Mouse (Mus musculus) gastrocnemius, adult 2 months (tissue): ENCODE measurements around the gene Plekha4. TPM values are rescaled to one million over a fixed set of nuclear protein-coding genes. Genes with fewer than 3 reads are reported as not detected.

Experiments used
- DNase-seq: peaks from one replicate; pipeline ENCODE4 v3.0.0; 2022
- H3K27ac ChIP-seq: fragments of 200-600 bp; 2 replicates; pipeline ENCODE4 v1.8.1; 2022; ENCODE audit warnings: mild to moderate bottlenecking
- H3K4me3 ChIP-seq: fragments of 200-600 bp; 2 replicates; pipeline ENCODE4 v1.8.1; 2022; ENCODE audit warnings: mild to moderate bottlenecking, moderate library complexity
- CTCF ChIP-seq: fragments of 200-600 bp; IDR thresholded peaks from 2 replicates; pipeline ENCODE4 v1.8.1; 2022; ENCODE audit warnings: antibody characterized with exemption, mild to moderate bottlenecking, moderate library complexity
- intact Hi-C: fragments of 180-260 bp; cut with DNase I; formaldehyde crosslinking; loops from one replicate; pipeline ENCODE4 v1.15.1; 2025
- total RNA-seq, 2 experiments: library from RNA; stranded (reverse); gene quantifications; 2 replicates each; pipeline ENCODE4 v1.2.3; 2021

Plekha4 gene
- total RNA-seq, 2 experiments from 2014 or later, result 3.4 to 3.5 TPM

GRCm38 (mm10) chr7:45595176-45595575, 69.0 kb downstream of the Plekha4 start:
- Histone ChIP-seq H3K4me3 (no peak overlapping the region), H3K27ac (no peak overlapping the region)
- DNase-seq, result no peak
- intact Hi-C loops, result loop anchor here (5.0 kb wide), 1 partner anchor 37 kb away; no protein-coding TSS in a partner anchor
- TF ChIP-seq CTCF, result no peak

GRCm38 (mm10) chr7:45596107-45596506, 70.0 kb downstream of the Plekha4 start:
- intact Hi-C loops, result loop anchor here (2.0 to 5.0 kb wide), 3 partner anchors 15 to 91 kb away; no protein-coding TSS in a partner anchor
- no peak for DNase-seq
- TF ChIP-seq CTCF, result no peak

GRCm38 (mm10) chr7:45597013-45597412, 70.9 kb downstream of the Plekha4 start:
- no peak for DNase-seq
- intact Hi-C loops, result loop anchor here (2.0 to 5.0 kb wide), 3 partner anchors 14 to 90 kb away; no protein-coding TSS in a partner anchor
- TF ChIP-seq CTCF, result no peak
- Histone ChIP-seq H3K4me3 (no peak overlapping the region), H3K27ac (no peak overlapping the region)

More at GRCm38 (mm10) chr7:45596107-45596506, 70.0 kb downstream of the Plekha4 start:
- H3K27ac ChIP-seq, result no peak overlapping the region
- H3K4me3 ChIP-seq, result no peak overlapping the region

GRCm38 (mm10) chr7:45597527-45597926, 71.4 kb downstream of the Plekha4 start:
- no peak overlapping the region for H3K4me3 ChIP-seq
- DNase-seq, result no peak
- TF ChIP-seq CTCF, result no peak

GRCm38 (mm10) chr7:45598960-45599879, 73.1 kb downstream of the Plekha4 start:
- TF ChIP-seq CTCF, result no peak
- intact Hi-C loops, result loop anchor here (5.0 kb wide), 1 partner anchor 33 kb away; no protein-coding TSS in a partner anchor
- DNase-seq, result no peak
- no peak overlapping the region for H3K4me3 ChIP-seq
- H3K27ac ChIP-seq, result no peak overlapping the region

More at GRCm38 (mm10) chr7:45597527-45597926, 71.4 kb downstream of the Plekha4 start:
- H3K27ac ChIP-seq, result no peak overlapping the region
- intact Hi-C loops, result loop anchor here (2.0 to 5.0 kb wide), 3 partner anchors 13 to 89 kb away; no protein-coding TSS in a partner anchor

Other genes starting within 250 kb of the Plekha4 start
- not detected for gene Slc6a21, start 248.8 kb upstream of the Plekha4 start, total RNA-seq
- gene Trpm4, start 192.6 kb upstream of the Plekha4 start, total RNA-seq, result 10 to 100 TPM; 33.9 to 34.7 TPM
- 1,000 to 10,000 TPM in 1 of 2 experiments, 100 to 1,000 TPM in 1; 818 to 1,018 TPM for gene Hrc, start 191.0 kb upstream of the Plekha4 start, total RNA-seq
- gene Ppfia3, start 159.3 kb upstream of the Plekha4 start, total RNA-seq, result under 1 TPM; 0.08 to 0.10 TPM
- gene Lin7b, start 155.7 kb upstream of the Plekha4 start, total RNA-seq, result not detected
- gene Snrnp70, start 130.6 kb upstream of the Plekha4 start, total RNA-seq, result 10 to 100 TPM; 87.9 to 90.7 TPM
- gene Kcna7, start 120.7 kb upstream of the Plekha4 start, total RNA-seq, result 10 to 100 TPM; 68.4 to 95.8 TPM
- gene Ntf5, start 112.6 kb upstream of the Plekha4 start, total RNA-seq, result 1 to 10 TPM; 3.6 to 4.9 TPM
- gene Lhb, start 105.5 kb upstream of the Plekha4 start, total RNA-seq, result under 1 TPM; 0.51 to 0.73 TPM
- gene Gys1, start 91.5 kb upstream of the Plekha4 start, total RNA-seq, result 100 to 1,000 TPM; 279 to 365 TPM
- 10 to 100 TPM; 18.2 to 28.1 TPM for gene Ruvbl2, start 88.2 kb upstream of the Plekha4 start, total RNA-seq
- gene Ftl1, start 66.4 kb upstream of the Plekha4 start, total RNA-seq, result 100 to 1,000 TPM; 122 to 149 TPM
- gene Bax, start 59.4 kb upstream of the Plekha4 start, total RNA-seq, result 10 to 100 TPM; 17.6 to 18.4 TPM
- under 1 TPM in 1 of 2 experiments, not detected in 1; 0.39 TPM for gene Tulp2, start 44.5 kb upstream of the Plekha4 start, total RNA-seq
- gene Gm45808, start 39.5 kb upstream of the Plekha4 start, total RNA-seq, result 1 to 10 TPM; 5.5 to 8.4 TPM
- gene Dhdh, start 37.5 kb upstream of the Plekha4 start, total RNA-seq, result 10 to 100 TPM; 13.1 to 22.9 TPM
- gene Nucb1, start 15.9 kb upstream of the Plekha4 start, total RNA-seq, result 10 to 100 TPM; 55.1 to 61.8 TPM
- 10 to 100 TPM; 28.3 to 28.5 TPM for gene Ppp1r15a, start 62 bp upstream of the Plekha4 start, total RNA-seq
- gene Hsd17b14, start 28.6 kb downstream of the Plekha4 start, total RNA-seq, result 1 to 10 TPM; 1.0 to 1.3 TPM
- 100 to 1,000 TPM in 1 of 2 experiments, 10 to 100 TPM in 1; 91.4 to 106 TPM for gene Bcat2, start 43.8 kb downstream of the Plekha4 start, total RNA-seq
- gene Fgf21, start 89.2 kb downstream of the Plekha4 start, total RNA-seq, result not detected
- not detected for gene Fut1, start 91.0 kb downstream of the Plekha4 start, total RNA-seq
- gene Izumo1, start 95.5 kb downstream of the Plekha4 start, total RNA-seq, result under 1 TPM in 1 of 2 experiments, not detected in 1; 0.20 TPM
- 1 to 10 TPM; 5.7 to 8.0 TPM for gene Rasip1, start 101.2 kb downstream of the Plekha4 start, total RNA-seq
- gene Mamstr, start 113.6 kb downstream of the Plekha4 start, total RNA-seq, result 10 to 100 TPM; 18.7 to 44.9 TPM
- gene Fut2, start 140.1 kb downstream of the Plekha4 start, total RNA-seq, result under 1 TPM; 0.14 to 0.28 TPM
- under 1 TPM; 0.20 to 0.50 TPM for gene Ntn5, start 157.7 kb downstream of the Plekha4 start, total RNA-seq
- gene Sec1, start 168.1 kb downstream of the Plekha4 start, total RNA-seq, result under 1 TPM in 1 of 2 experiments, not detected in 1; 0.25 TPM
- 10 to 100 TPM in 1 of 2 experiments, 1 to 10 TPM in 1; 7.7 to 16.4 TPM for gene Car11, start 173.5 kb downstream of the Plekha4 start, total RNA-seq
- gene Dbp, start 178.8 kb downstream of the Plekha4 start, total RNA-seq, result 100 to 1,000 TPM in 1 of 2 experiments, 1 to 10 TPM in 1; 8.8 to 105 TPM
- gene Rpl18, start 189.1 kb downstream of the Plekha4 start, total RNA-seq, result 100 to 1,000 TPM; 451 to 508 TPM
- gene Sphk2, start 191.7 kb downstream of the Plekha4 start, total RNA-seq, result 10 to 100 TPM; 14.4 to 15.8 TPM
- gene Fam83e, start 194.9 kb downstream of the Plekha4 start, total RNA-seq, result under 1 TPM; 0.08 to 0.31 TPM
- gene Spaca4, start 199.5 kb downstream of the Plekha4 start, total RNA-seq, result not detected